In the genomic region with DNA sequence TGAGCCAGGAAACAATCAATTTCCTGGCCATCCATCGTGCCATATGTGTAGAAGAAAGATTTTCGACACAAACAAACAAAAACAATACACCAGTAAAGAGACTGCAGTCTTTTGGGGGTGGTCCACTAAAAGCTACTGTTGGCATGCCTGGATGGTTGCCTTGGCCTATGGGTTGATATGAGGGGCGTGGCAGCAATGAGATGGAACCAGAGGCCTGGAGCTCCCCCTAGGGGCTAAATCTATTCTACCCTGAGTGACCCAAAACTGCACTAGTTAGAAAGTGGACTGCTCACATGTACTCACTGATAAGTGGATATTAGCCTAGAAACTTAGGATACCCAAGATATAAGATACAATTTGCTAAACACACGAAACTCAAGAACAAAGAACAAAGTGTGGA, we compare ENCODE assay signal across 9 mouse cellular contexts.
DNase-seq lines count a peak whose midpoint lies in the region; TF ChIP-seq lines count a peak whose summit lies in the region.
"Had no signal": no experiment of that assay in that cellular context is flagged by ENCODE, and none has a peak within 500 bp of the region (broad histone marks: within the 10 kb centered on the region; RNA-seq: fewer than 3 reads in every experiment).

No protein-coding gene starts in this region.

- TF ChIP-seq POLR2A in ES-Bruce4 (IDR thresholded peaks at IDR 0.05; ENCODE audit: insufficient read depth, low read length): no peak

- no peaks in the 10 kb centered on the region for H3K79me2 ChIP-seq in macrophage (ENCODE audit: inconsistent target)

- no peaks in the 10 kb centered on the region for H3K9me3 ChIP-seq in heart, embryonic 10.5 days
- no peaks in the 10 kb centered on the region for H3K9me3 ChIP-seq in ES-Bruce4 (replicated peaks; ENCODE audit: control insufficient read depth, insufficient read depth, low read length, poor library complexity, severe bottlenecking)
- H3K9me3 ChIP-seq: stomach, embryonic 15.5 days had no signal

- WGBS in heart, embryonic 10.5 days: 55% methylated on average over 4 of the region's 4 CpGs
- 38% methylated on average over 4 of the region's 4 CpGs for WGBS in macrophage (ENCODE audit: missing documents)

- peak; percentile 95 for DNase-seq in heart, adult 11 months
- DNase-seq in heart, embryonic 10.5 days (ENCODE audit: low spot score): no peak
- peak; percentile 65 for DNase-seq in c-Kit-positive CD71-negative TER-119-negative erythroid progenitor cells, embryonic 14.5 days (ENCODE audit: low read depth)
- peak; percentile 25 for DNase-seq in gastrocnemius, postnatal 25 days
- DNase-seq in layer of hippocampus, postnatal 10 days (ENCODE audit: low spot score in 2 of 2): peak; percentile 29 to 46
- peak; percentile 79 for DNase-seq in thymus, postnatal 25 days

- no peaks in the 10 kb centered on the region for H3K36me3 ChIP-seq in heart, embryonic 10.5 days
- no peaks in the 10 kb centered on the region for H3K36me3 ChIP-seq in ES-Bruce4 (ENCODE audit: control insufficient read depth, insufficient read depth, low read length, poor library complexity, severe bottlenecking)
- H3K36me3 ChIP-seq in macrophage (ENCODE audit: inconsistent target): no peaks in the 10 kb centered on the region
- H3K36me3 ChIP-seq: stomach, embryonic 15.5 days had no signal

- no peak overlapping the region for H3K4me3 ChIP-seq in heart, embryonic 10.5 days
- H3K4me3 ChIP-seq in ES-Bruce4 (ENCODE audit: low read depth, low read length) (no peak overlapping the region), macrophage (ENCODE audit: inconsistent target) (no peak overlapping the region)
- H3K4me3 ChIP-seq: stomach, embryonic 15.5 days had no signal

- peak; percentile 43 for TF ChIP-seq CTCF in ES-Bruce4 (IDR thresholded peaks at IDR 0.05; ENCODE audit: low read depth, low read length)

- no peak overlapping the region for H3K27ac ChIP-seq in heart, embryonic 10.5 days
- no peak overlapping the region for H3K27ac ChIP-seq in ES-Bruce4 (ENCODE audit: insufficient read depth, low read length)
- H3K27ac ChIP-seq in macrophage: peak overlapping the region; percentile 41
- H3K27ac ChIP-seq: stomach, embryonic 15.5 days had no signal

- H3K4me1 ChIP-seq in heart, embryonic 10.5 days: no peaks in the 10 kb centered on the region
- no peaks in the 10 kb centered on the region for H3K4me1 ChIP-seq in ES-Bruce4 (ENCODE audit: control insufficient read depth, insufficient read depth, low read length)
- H3K4me1 ChIP-seq: stomach, embryonic 15.5 days had no signal

- TF ChIP-seq EP300 in ES-Bruce4 (IDR thresholded peaks at IDR 0.05; ENCODE audit: insufficient read depth, low read depth, low read length): no peak

- no peaks in the 10 kb centered on the region for H3K27me3 ChIP-seq in heart, embryonic 10.5 days (ENCODE audit: insufficient read depth, poor library complexity, severe bottlenecking)
- no peaks in the 10 kb centered on the region for H3K27me3 ChIP-seq in ES-Bruce4 (ENCODE audit: control insufficient read depth, insufficient read depth, low read length, poor library complexity, severe bottlenecking)
- H3K27me3 ChIP-seq: stomach, embryonic 15.5 days had no signal

- H3K9ac ChIP-seq in ES-Bruce4 (ENCODE audit: low read depth, poor library complexity, severe bottlenecking): no peak overlapping the region
- H3K9ac ChIP-seq: stomach, embryonic 15.5 days had no signal
